Comparison of ENCODE assay signal across 9 mouse cellular contexts in genomic region chr3:92998691-92999090, GRCm38 (mm10). TPM values are rescaled to one million over a fixed set of nuclear protein-coding genes. Genes with fewer than 3 reads are reported as not detected.
A peak's percentile ranks its signal among the peaks of the same experiment; 100 is the strongest.
DNase-seq lines count a peak whose midpoint lies in the region; ATAC-seq lines count a peak whose summit lies in the region.
"Had no signal": no experiment of that assay in that cellular context is flagged by ENCODE, and none has a peak within 500 bp of the region (broad histone marks: within the 10 kb centered on the region; RNA-seq: fewer than 3 reads in every experiment).

No protein-coding gene starts in this region.

- ATAC-seq in intestine, embryonic 16.5 days, result peak; percentile 64
- peak; percentile 93 for ATAC-seq in midbrain, embryonic 11.5 days (ENCODE audit: low FRiP score)
- ATAC-seq in stomach, embryonic 14.5 days (ENCODE audit: insufficient number of reproducible peaks, insufficient read depth, low FRiP score, low read depth), result peak; percentile 69
- ATAC-seq in erythroblast, adult 5-6 weeks (replicated peaks; ENCODE audit: low FRiP score, poor library complexity, severe bottlenecking), result no peak

- no peak overlapping the region for H3K4me2 ChIP-seq in intestine, embryonic 16.5 days (ENCODE audit: low read depth, low read length)
- H3K4me2 ChIP-seq in midbrain, embryonic 11.5 days, result no peak overlapping the region
- H3K4me2 ChIP-seq in stomach, embryonic 14.5 days (replicated peaks; ENCODE audit: low read depth, low read length), result no peak overlapping the region
- H3K4me2 ChIP-seq: heart, embryonic 15.5 days had no signal

- DNase-seq in adrenal gland, adult (ENCODE audit: inconsistent age in 2 of 2, low spot score in 1 of 2), result peak; percentile 52 to 81
- DNase-seq in cerebellum, postnatal 10 days, result peak; percentile 89 to 91
- DNase-seq in frontal cortex, postnatal 36 days (ENCODE audit: low spot score in 2 of 2), result peak; percentile 68 to 76
- DNase-seq in left cerebral cortex, postnatal 14 days (ENCODE audit: low spot score in 2 of 2), result peak; percentile 67 to 86
- peak; percentile 93 for DNase-seq in midbrain, embryonic 11.5 days (ENCODE audit: low spot score, missing footprints)

- no peak overlapping the region for H3K27ac ChIP-seq in intestine, embryonic 16.5 days (ENCODE audit: low read length)
- H3K27ac ChIP-seq in midbrain, embryonic 11.5 days (ENCODE audit: low read depth, low read length), result no peak overlapping the region
- no peak overlapping the region for H3K27ac ChIP-seq in stomach, embryonic 14.5 days (ENCODE audit: low read length)
- H3K27ac ChIP-seq: heart, embryonic 15.5 days had no signal

- H3K9me3 ChIP-seq in intestine, embryonic 16.5 days (ENCODE audit: control insufficient read depth, low read length), result no peaks in the 10 kb centered on the region
- no peaks in the 10 kb centered on the region for H3K9me3 ChIP-seq in midbrain, embryonic 11.5 days (ENCODE audit: control insufficient read depth, low read length)
- H3K9me3 ChIP-seq in stomach, embryonic 14.5 days (ENCODE audit: control insufficient read depth, low read depth, low read length), result no peaks in the 10 kb centered on the region
- H3K9me3 ChIP-seq: heart, embryonic 15.5 days had no signal

- intact Hi-C loops in left cerebral cortex, postnatal 14 days (cut with DNase I), result loop anchor here (10.0 kb wide), 2 partner anchors 84 to 844 kb away; no protein-coding TSS in a partner anchor

- H3K4me3 ChIP-seq in intestine, embryonic 16.5 days (ENCODE audit: low read length), result no peak overlapping the region
- H3K4me3 ChIP-seq in midbrain, embryonic 11.5 days (ENCODE audit: low read depth, low read length), result no peak overlapping the region
- H3K4me3 ChIP-seq in stomach, embryonic 14.5 days (ENCODE audit: low read depth, low read length), result no peak overlapping the region
- H3K4me3 ChIP-seq: heart, embryonic 15.5 days had no signal

- H3K9ac ChIP-seq in intestine, embryonic 16.5 days (ENCODE audit: low read depth, low read length), result no peak overlapping the region
- no peak overlapping the region for H3K9ac ChIP-seq in midbrain, embryonic 11.5 days (ENCODE audit: low read length)
- no peak overlapping the region for H3K9ac ChIP-seq in stomach, embryonic 14.5 days (replicated peaks; ENCODE audit: low read depth, low read length)
- H3K9ac ChIP-seq: heart, embryonic 15.5 days had no signal

- no peaks in the 10 kb centered on the region for H3K36me3 ChIP-seq in intestine, embryonic 16.5 days (ENCODE audit: control insufficient read depth, insufficient read depth, low read length)
- no peaks in the 10 kb centered on the region for H3K36me3 ChIP-seq in midbrain, embryonic 11.5 days (ENCODE audit: control insufficient read depth, insufficient read depth, low read length)
- H3K36me3 ChIP-seq in stomach, embryonic 14.5 days (ENCODE audit: control insufficient read depth, insufficient read depth, low read length), result no peaks in the 10 kb centered on the region
- H3K36me3 ChIP-seq: heart, embryonic 15.5 days had no signal

- H3K4me1 ChIP-seq in intestine, embryonic 16.5 days (ENCODE audit: control insufficient read depth, insufficient read depth, low read length), result no peaks in the 10 kb centered on the region
- H3K4me1 ChIP-seq in midbrain, embryonic 11.5 days (ENCODE audit: control insufficient read depth, insufficient read depth, low read length), result no peaks in the 10 kb centered on the region
- no peaks in the 10 kb centered on the region for H3K4me1 ChIP-seq in stomach, embryonic 14.5 days (ENCODE audit: control insufficient read depth, insufficient read depth, low read length)
- H3K4me1 ChIP-seq: heart, embryonic 15.5 days had no signal

- WGBS in intestine, embryonic 16.5 days, result 7% methylated on average over 7 of the region's 7 CpGs
- WGBS in midbrain, embryonic 11.5 days, result 9% methylated on average over 7 of the region's 7 CpGs
- 4% methylated on average over 7 of the region's 7 CpGs for WGBS in stomach, embryonic 14.5 days

- no peaks in the 10 kb centered on the region for H3K27me3 ChIP-seq in intestine, embryonic 16.5 days (replicated peaks; ENCODE audit: control insufficient read depth, insufficient read depth, low read length)
- no peaks in the 10 kb centered on the region for H3K27me3 ChIP-seq in midbrain, embryonic 11.5 days (ENCODE audit: control insufficient read depth, insufficient read depth, low read length)
- H3K27me3 ChIP-seq in stomach, embryonic 14.5 days (ENCODE audit: control insufficient read depth, insufficient read depth, low read length), result no peaks in the 10 kb centered on the region
- H3K27me3 ChIP-seq: heart, embryonic 15.5 days had no signal

RNA-seq across cellular contexts. Expression of gene Lce3f, which starts 6.7 kb away (rescaled TPM):
- polyA plus RNA-seq in intestine, embryonic 16.5 days (2015; fragmentation: Nextera tagmentation; extraction: Ambion mirVana), result not detected in 2 replicates
- total RNA-seq in left cerebral cortex, postnatal 14 days (2021), result not detected
- not detected in 2 replicates for polyA plus RNA-seq in midbrain, embryonic 11.5 days (2014; fragmentation: Nextera tagmentation; extraction: Ambion mirVana)
- not detected in 2 replicates for polyA plus RNA-seq in stomach, embryonic 14.5 days (2014; fragmentation: Nextera tagmentation; extraction: Ambion mirVana)
- not detected in 2 replicates for total RNA-seq in erythroblast, adult 5-6 weeks (2015; ENCODE audit: low replicate concordance)
- total RNA-seq in erythroblast, adult 5-6 weeks (2017; ENCODE audit: low replicate concordance), result not detected in 2 replicates

RNA-seq across cellular contexts. Expression of gene Crct1, which starts 16.8 kb away (rescaled TPM):
- not detected in 2 replicates for polyA plus RNA-seq in intestine, embryonic 16.5 days (2015; fragmentation: Nextera tagmentation; extraction: Ambion mirVana)
- not detected for total RNA-seq in left cerebral cortex, postnatal 14 days (2021)
- polyA plus RNA-seq in midbrain, embryonic 11.5 days (2014; fragmentation: Nextera tagmentation; extraction: Ambion mirVana), result 0.19 and 0.63 TPM in 2 replicates
- polyA plus RNA-seq in stomach, embryonic 14.5 days (2014; fragmentation: Nextera tagmentation; extraction: Ambion mirVana), result 0.38 and 0.85 TPM in 2 replicates
- not detected in 2 replicates for total RNA-seq in erythroblast, adult 5-6 weeks (2015; ENCODE audit: low replicate concordance)
- not detected in 2 replicates for total RNA-seq in erythroblast, adult 5-6 weeks (2017; ENCODE audit: low replicate concordance)

RNA-seq across cellular contexts. Expression of gene Lce1m, which starts 20.2 kb away (rescaled TPM):
- polyA plus RNA-seq in intestine, embryonic 16.5 days (2015; fragmentation: Nextera tagmentation; extraction: Ambion mirVana), result not detected in 2 replicates
- total RNA-seq in left cerebral cortex, postnatal 14 days (2021), result not detected
- polyA plus RNA-seq in midbrain, embryonic 11.5 days (2014; fragmentation: Nextera tagmentation; extraction: Ambion mirVana), result not detected in 2 replicates
- not detected in 2 replicates for polyA plus RNA-seq in stomach, embryonic 14.5 days (2014; fragmentation: Nextera tagmentation; extraction: Ambion mirVana)
- total RNA-seq in erythroblast, adult 5-6 weeks (2015; ENCODE audit: low replicate concordance), result not detected in 2 replicates
- total RNA-seq in erythroblast, adult 5-6 weeks (2017; ENCODE audit: low replicate concordance), result not detected in 2 replicates
- polyA plus RNA-seq: heart, embryonic 15.5 days had no signal

RNA-seq across cellular contexts. Expression of gene Lce3e, which starts 31.8 kb away (rescaled TPM):
- polyA plus RNA-seq in intestine, embryonic 16.5 days (2015; fragmentation: Nextera tagmentation; extraction: Ambion mirVana), result not detected in 2 replicates
- total RNA-seq in left cerebral cortex, postnatal 14 days (2021), result not detected
- polyA plus RNA-seq in midbrain, embryonic 11.5 days (2014; fragmentation: Nextera tagmentation; extraction: Ambion mirVana), result not detected in 2 replicates
- polyA plus RNA-seq in stomach, embryonic 14.5 days (2014; fragmentation: Nextera tagmentation; extraction: Ambion mirVana), result not detected in 2 replicates
- total RNA-seq in erythroblast, adult 5-6 weeks (2015; ENCODE audit: low replicate concordance), result not detected in 2 replicates
- total RNA-seq in erythroblast, adult 5-6 weeks (2017; ENCODE audit: low replicate concordance), result not detected in 2 replicates
- polyA plus RNA-seq: heart, embryonic 15.5 days had no signal

RNA-seq across cellular contexts. Expression of gene Lce3d, which starts 41.5 kb away (rescaled TPM):
- not detected in 2 replicates for polyA plus RNA-seq in intestine, embryonic 16.5 days (2015; fragmentation: Nextera tagmentation; extraction: Ambion mirVana)
- not detected for total RNA-seq in left cerebral cortex, postnatal 14 days (2021)
- not detected in 2 replicates for polyA plus RNA-seq in midbrain, embryonic 11.5 days (2014; fragmentation: Nextera tagmentation; extraction: Ambion mirVana)
- polyA plus RNA-seq in stomach, embryonic 14.5 days (2014; fragmentation: Nextera tagmentation; extraction: Ambion mirVana), result not detected in 2 replicates
- total RNA-seq in erythroblast, adult 5-6 weeks (2015; ENCODE audit: low replicate concordance), result not detected in 2 replicates
- not detected in 2 replicates for total RNA-seq in erythroblast, adult 5-6 weeks (2017; ENCODE audit: low replicate concordance)
- polyA plus RNA-seq: heart, embryonic 15.5 days had no signal
